Mouse (Mus musculus) lung, embryonic 14.5 days (tissue): ENCODE data around the gene Spef1. TPM values are rescaled to one million over a fixed set of nuclear protein-coding genes. Genes with fewer than 3 reads are reported as not detected.

Experiments used
- ATAC-seq: fragments of 200-750 bp; cut with Nextera tagmentation; 2 replicates; pipeline ENCODE4 v1.8.0; 2017; ENCODE audit warnings: mild to moderate bottlenecking, moderate TSS enrichment, moderate library complexity; ENCODE audit not compliant: insufficient read depth
- DNase-seq: peaks from one replicate; pipeline ENCODE4 v3.0.0-alpha.2; 2015
- H3K27ac ChIP-seq: fragments of 300-500 bp; sonication (generic); 2 replicates; pipeline ENCODE4 v1.5.1; 2014; ENCODE audit warnings: low read depth, mild to moderate bottlenecking, moderate library complexity
- H3K27me3 ChIP-seq: fragments of 300-500 bp; sonication (generic); 2 replicates; pipeline ENCODE4 v1.6.1; 2014; ENCODE audit warnings: low read length, control low read depth; ENCODE audit not compliant: insufficient read depth
- H3K36me3 ChIP-seq: fragments of 300-500 bp; sonication (generic); 2 replicates; pipeline ENCODE4 v1.6.1; 2014; ENCODE audit warnings: control low read depth; ENCODE audit not compliant: insufficient read depth
- H3K4me1 ChIP-seq: fragments of 300-500 bp; sonication (generic); 2 replicates; pipeline ENCODE4 v1.6.1; 2014; ENCODE audit warnings: antibody characterized with exemption, control low read depth; ENCODE audit not compliant: insufficient read depth
- H3K4me2 ChIP-seq: fragments of 300-500 bp; sonication (generic); 2 replicates; pipeline ENCODE4 v1.6.1; 2014; ENCODE audit warnings: mild to moderate bottlenecking
- H3K4me3 ChIP-seq: fragments of 300-500 bp; sonication (generic); 2 replicates; pipeline ENCODE4 v1.5.1; 2014; ENCODE audit warnings: low read depth, low read length
- H3K9ac ChIP-seq: fragments of 300-500 bp; sonication (generic); 2 replicates; pipeline ENCODE4 v1.6.1; 2014
- H3K9me3 ChIP-seq: fragments of 300-500 bp; sonication (generic); 2 replicates; pipeline ENCODE4 v1.6.1; 2016; ENCODE audit warnings: low read depth, low read length, control low read depth
- CTCF ChIP-seq: IDR thresholded peaks from 2 replicates; pipeline ENCODE4 v1.5.1; 2016; ENCODE audit warnings: antibody characterized with exemption, low read depth
- WGBS: fragments of 180-500 bp; shearing (Covaris S2); extraction: QIAGEN DNeasy Blood & Tissue Kit; methylation state at CpG from one replicate; pipeline ENCODE4 v1.1.7; 2014; 5-methylcytosine and 5-hydroxymethylcytosine counted together
- polyA plus RNA-seq: library from polyadenylated mRNA; unstranded; fragments of >200 nt; fragmentation: Nextera tagmentation; extraction: Ambion mirVana; gene quantifications from 2 replicates; pipeline ENCODE4 v1.2.1, GENCODE M21; 2014

Spef1 gene
- polyA plus RNA-seq, 1 experiment from 2014 or later = 5.7 TPM

DNA sequence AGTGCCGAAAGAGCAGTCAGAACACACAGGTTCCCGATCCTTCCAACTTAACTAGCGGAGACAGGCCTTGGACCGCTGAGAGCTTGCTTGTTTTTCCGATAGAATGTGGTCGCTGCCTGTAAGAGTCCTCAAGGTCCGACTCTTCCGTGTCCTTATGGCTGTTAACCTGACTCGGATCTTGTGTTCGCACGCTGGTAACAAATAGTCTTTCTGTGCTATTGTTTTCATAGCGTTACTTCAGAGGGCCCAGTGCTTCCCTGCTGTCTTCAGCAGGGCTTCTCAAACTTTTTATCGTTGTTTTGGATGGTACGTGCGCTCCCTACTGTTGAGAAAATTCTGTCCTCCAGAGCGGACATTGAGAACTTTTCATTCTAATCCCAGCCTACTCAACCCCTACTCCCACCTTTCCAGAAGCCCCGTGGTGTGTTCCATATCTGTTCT is 26.4 kb downstream of the Spef1 start:
- DNase-seq = peak; percentile 85
- under 1% methylated on average over 17 of the region's 17 CpGs for WGBS

DNA sequence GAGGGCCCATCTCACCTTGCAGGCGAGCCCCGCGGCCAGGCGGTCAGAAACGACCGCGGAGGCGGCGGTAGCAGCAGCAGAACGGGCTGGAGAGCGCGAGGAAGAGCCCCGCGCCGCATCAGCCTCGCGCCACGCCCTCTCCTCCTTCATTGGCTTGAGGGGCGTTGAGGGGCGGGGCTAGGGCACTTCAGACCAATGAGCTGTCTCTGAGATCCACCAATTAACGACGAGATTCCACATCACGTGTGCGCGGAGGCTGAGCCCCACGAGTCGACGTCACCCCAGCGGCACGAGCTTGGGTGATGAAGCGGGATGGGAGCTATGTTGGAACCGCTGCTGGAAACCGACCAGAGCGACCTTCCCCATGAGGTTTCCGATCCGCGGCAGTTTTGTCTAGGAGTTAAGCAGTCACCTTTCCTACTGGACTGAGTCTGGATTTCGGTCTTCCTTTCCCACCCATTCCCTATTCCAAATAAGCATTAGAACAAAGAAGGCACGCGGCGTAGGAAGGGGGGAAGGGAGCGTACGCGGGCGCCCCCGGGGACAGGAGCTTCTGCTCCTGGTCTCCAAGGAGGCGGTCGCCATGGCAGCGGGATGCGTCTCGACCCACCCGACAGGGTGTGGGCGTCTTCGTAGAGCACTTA is 27.0 kb downstream of the Spef1 start, which contains the start of gene 1700037H04Rik:
Gene 1700037H04Rik, minus strand, starts transcription at position 144 of the 644 bp plus-strand sequence.
- whole genome bisulfite sequencing = under 1% methylated on average over 54 of the region's 54 CpGs
- H3K9ac ChIP-seq = peak within 1 kb of the TSS; percentile 80
- peak within 1 kb of the TSS; percentile 99 for H3K4me2 ChIP-seq
- ATAC-seq (peak; percentile 96), DNase-seq (peak; percentile 99)
- peak within 1 kb of the TSS; percentile 75 for H3K4me3 ChIP-seq
- H3K27ac ChIP-seq = peak within 1 kb of the TSS; percentile 92
- H3K27me3 ChIP-seq = no peaks in the 10 kb centered on the region
- H3K9me3 ChIP-seq = no peaks in the 10 kb centered on the region
- TF ChIP-seq CTCF = no peak
- H3K36me3 ChIP-seq = no peaks in the 10 kb centered on the region
- H3K4me1 ChIP-seq = 0 out of 2 replicates have a peak, but pooled peaks cover 3% of the 10 kb centered on the region

More for the DNA sequence above, 26.4 kb downstream of the Spef1 start:
- Histone ChIP-seq H3K4me1 (0 out of 2 replicates have a peak, but pooled peaks cover 3% of the 10 kb centered on the region), H3K9ac (peak overlapping the region; percentile 80), H3K27ac (peak overlapping the region; percentile 92), H3K36me3 (no peaks in the 10 kb centered on the region), H3K4me3 (peak overlapping the region; percentile 75), H3K4me2 (peak overlapping the region; percentile 99), H3K27me3 (no peaks in the 10 kb centered on the region), H3K9me3 (no peaks in the 10 kb centered on the region)
- peak; percentile 8 for ATAC-seq
- TF ChIP-seq CTCF = peak; percentile 35; the same call in 1 of the 2 replicates

DNA sequence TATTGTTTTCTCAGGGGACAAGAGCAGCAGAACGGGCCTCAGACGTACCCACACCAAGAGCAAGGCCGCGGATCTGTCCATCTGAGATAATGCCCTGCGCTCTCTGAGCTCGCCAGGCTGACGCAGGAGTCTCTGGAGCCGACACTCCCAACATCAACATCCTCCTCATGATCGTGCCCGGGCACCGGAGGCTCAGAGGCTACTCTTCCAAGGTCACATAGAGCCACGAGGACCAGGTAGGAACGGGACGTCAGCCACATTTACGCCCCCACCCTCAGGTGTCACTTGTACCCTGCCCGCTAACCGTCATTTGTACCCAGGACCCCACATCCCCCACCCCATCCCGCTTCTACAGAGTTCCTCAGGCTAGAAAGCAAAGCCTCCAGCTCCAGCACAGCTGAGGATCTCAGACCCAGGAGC is 27.6 kb downstream of the Spef1 start:
- Histone ChIP-seq H3K27ac (peak overlapping the region; percentile 74), H3K4me2 (peak overlapping the region; percentile 99), H3K36me3 (no peaks in the 10 kb centered on the region), H3K27me3 (no peaks in the 10 kb centered on the region), H3K4me1 (0 out of 2 replicates have a peak, but pooled peaks cover 3% of the 10 kb centered on the region), H3K9me3 (no peaks in the 10 kb centered on the region), H3K9ac (peak overlapping the region; percentile 80), H3K4me3 (peak overlapping the region; percentile 75)
- 0% methylated on average over 18 of the region's 18 CpGs for WGBS
- TF ChIP-seq CTCF = no peak
- ATAC-seq = peak; percentile 66
- peak; percentile 63 for DNase-seq

DNA sequence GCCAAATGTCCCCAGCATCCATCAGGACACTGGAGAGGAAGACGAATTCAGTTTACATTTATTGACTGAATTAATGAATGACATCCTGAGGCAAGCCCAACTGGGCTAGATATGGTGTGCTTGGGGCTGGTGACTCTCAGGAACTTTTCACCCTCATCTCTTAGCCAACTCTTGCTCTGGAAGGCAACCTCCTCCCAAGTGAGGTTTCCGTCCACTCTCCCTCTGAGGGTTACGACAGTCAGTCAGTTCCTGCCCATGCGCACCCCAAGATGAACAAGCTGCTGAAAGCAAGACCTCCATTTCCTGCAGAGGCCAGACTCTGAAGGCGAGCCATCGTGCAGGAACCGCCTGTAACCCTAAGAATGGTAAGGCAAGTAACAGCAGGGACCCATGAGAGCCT is 30.1 kb downstream of the Spef1 start:
- ATAC-seq = no peak
- Histone ChIP-seq H3K4me1 (0 out of 2 replicates have a peak, but pooled peaks cover 3% of the 10 kb centered on the region), H3K4me3 (no peak overlapping the region), H3K4me2 (no peak overlapping the region), H3K9me3 (no peaks in the 10 kb centered on the region), H3K36me3 (peaks cover 4% of the 10 kb centered on the region; the same call in 1 of the 2 replicates), H3K9ac (no peak overlapping the region), H3K27ac (no peak overlapping the region), H3K27me3 (no peaks in the 10 kb centered on the region)
- TF ChIP-seq CTCF = no peak
- 87% methylated on average over 7 of the region's 7 CpGs for WGBS
- no peak for DNase-seq

DNA sequence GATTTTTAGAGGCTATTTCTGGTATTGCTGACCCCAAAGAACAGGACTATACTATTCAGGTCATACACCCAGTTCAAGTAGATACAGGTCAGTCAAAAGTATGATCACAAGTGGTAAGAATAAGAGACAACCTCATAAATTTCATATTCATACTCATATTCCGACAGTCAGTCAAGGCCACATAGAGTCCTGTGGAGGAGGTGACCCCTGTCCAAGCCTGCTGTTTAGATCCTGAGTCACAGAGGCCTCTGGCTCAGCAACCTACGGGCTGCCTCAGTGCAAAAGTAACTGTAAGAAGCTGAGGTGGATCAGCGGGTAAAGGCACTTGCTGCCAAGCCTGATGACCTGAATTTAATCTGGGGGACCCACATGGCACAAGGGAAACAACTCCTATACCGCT is 33.0 kb downstream of the Spef1 start:
- no peak for TF ChIP-seq CTCF
- WGBS = 91% methylated on average over 4 of the region's 4 CpGs
- DNase-seq = no peak

DNA sequence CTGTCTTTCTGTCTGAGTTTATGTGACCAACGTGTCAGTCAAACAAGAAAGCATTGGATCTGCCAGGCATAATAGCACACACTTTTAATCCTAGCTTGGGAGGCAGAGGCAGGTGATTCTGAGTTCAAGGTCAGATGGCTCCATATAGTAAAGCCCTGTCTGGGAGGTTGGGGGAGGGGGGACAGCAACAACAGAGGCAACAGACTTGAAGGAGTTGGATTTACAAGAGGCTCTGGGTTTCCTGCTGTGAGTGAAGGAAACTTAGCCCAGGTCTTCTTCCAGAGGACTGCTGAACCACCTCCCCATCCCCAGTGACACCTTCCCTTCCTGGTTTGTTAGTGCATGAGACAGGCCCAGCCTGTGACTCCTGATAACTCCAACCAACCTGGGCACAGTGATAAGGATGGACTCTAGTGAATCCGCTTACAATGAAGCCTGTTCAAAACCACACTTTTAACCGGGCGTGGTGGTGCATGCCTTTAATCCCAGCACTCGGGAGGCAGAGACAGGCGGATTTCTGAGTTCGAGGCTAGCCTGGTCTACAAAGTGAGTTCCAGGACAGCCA is 34.8 kb downstream of the Spef1 start:
- Histone ChIP-seq H3K4me2 (no peak overlapping the region), H3K36me3 (peaks cover 46% of the 10 kb centered on the region), H3K4me3 (no peak overlapping the region), H3K4me1 (no peaks in the 10 kb centered on the region), H3K27me3 (no peaks in the 10 kb centered on the region), H3K9me3 (no peaks in the 10 kb centered on the region), H3K27ac (no peak overlapping the region), H3K9ac (no peak overlapping the region)
- ATAC-seq (no peak), DNase-seq (no peak)
- 85% methylated on average over 7 of the region's 7 CpGs for WGBS
- TF ChIP-seq CTCF = no peak

More for the DNA sequence above, 33.0 kb downstream of the Spef1 start:
- Histone ChIP-seq H3K27ac (no peak overlapping the region), H3K9me3 (no peaks in the 10 kb centered on the region), H3K36me3 (peaks cover 28% of the 10 kb centered on the region), H3K4me1 (0 out of 2 replicates have a peak, but pooled peaks cover 3% of the 10 kb centered on the region), H3K4me2 (no peak overlapping the region), H3K9ac (no peak overlapping the region), H3K4me3 (no peak overlapping the region), H3K27me3 (no peaks in the 10 kb centered on the region)
- no peak for ATAC-seq

DNA sequence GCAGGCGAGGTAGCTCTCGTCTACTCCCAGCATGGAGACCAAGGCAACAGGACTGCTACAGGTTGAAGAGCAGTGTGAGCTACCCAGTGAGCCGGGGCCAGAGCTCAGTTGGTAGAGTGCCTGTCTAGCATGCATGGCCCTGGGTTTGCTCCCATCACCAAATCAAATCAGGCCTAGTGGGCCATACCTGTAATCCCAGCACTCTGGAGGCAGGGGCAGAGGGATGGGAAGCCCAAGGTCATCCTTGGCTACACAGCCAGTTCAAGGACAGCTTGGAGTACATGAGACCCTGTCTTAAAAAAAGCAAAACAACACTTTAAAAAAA is 37.9 kb downstream of the Spef1 start:
- no peak overlapping the region for H3K4me2 ChIP-seq
- no peaks in the 10 kb centered on the region for H3K9me3 ChIP-seq
- no peak overlapping the region for H3K4me3 ChIP-seq
- no peaks in the 10 kb centered on the region for H3K4me1 ChIP-seq
- WGBS = 82% methylated on average over 3 of the region's 3 CpGs
- peaks cover 75% of the 10 kb centered on the region for H3K36me3 ChIP-seq
- no peak overlapping the region for H3K9ac ChIP-seq
- ATAC-seq (no peak), DNase-seq (no peak)
- no peaks in the 10 kb centered on the region for H3K27me3 ChIP-seq
- TF ChIP-seq CTCF = no peak
- no peak overlapping the region for H3K27ac ChIP-seq
